Mouse (Mus musculus): ENCODE measurements at regions not wholly inside any gene's neighbourhood (a gene's known extent, or its start where the extent isn't known, plus 50 kb on each side); places are given as distances from the start of the nearest gene placed in this dataset.

DNA sequence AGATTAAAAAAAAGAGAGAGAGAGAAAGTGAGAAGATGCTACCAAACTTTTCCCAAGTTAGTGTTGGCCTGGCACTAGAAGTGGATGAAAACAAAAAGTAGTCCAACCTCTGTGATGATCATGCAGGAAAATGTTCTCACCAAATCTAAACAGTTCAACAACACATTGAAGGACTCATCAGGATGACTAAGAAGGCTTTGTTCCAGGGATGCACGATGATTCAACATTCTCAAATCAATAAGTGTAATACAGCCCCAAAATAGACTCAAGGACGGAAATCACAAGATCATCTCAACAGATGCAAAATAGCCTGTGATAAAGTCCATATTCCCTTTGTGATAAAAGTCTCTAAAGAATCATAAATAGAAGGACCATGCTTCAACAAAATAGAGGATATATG is 106.3 kb downstream of the Cysltr2 start:
- no peak overlapping the region for H3K27ac ChIP-seq
- no peaks in the 10 kb centered on the region for H3K27me3 ChIP-seq
- H3K4me1 ChIP-seq (replicated peaks): no peaks in the 10 kb centered on the region
- ATAC-seq (ENCODE audit: insufficient number of reproducible peaks, insufficient read depth, low FRiP score, low TSS enrichment, low read depth): no peak
- no peak overlapping the region for H3K4me2 ChIP-seq
- no peaks in the 10 kb centered on the region for H3K36me3 ChIP-seq
- WGBS: 86% methylated on average over 2 of the region's 2 CpGs
- no peak overlapping the region for H3K9ac ChIP-seq (replicated peaks)
- H3K4me3 ChIP-seq (replicated peaks): no peak overlapping the region
- no peaks in the 10 kb centered on the region for H3K9me3 ChIP-seq

DNA sequence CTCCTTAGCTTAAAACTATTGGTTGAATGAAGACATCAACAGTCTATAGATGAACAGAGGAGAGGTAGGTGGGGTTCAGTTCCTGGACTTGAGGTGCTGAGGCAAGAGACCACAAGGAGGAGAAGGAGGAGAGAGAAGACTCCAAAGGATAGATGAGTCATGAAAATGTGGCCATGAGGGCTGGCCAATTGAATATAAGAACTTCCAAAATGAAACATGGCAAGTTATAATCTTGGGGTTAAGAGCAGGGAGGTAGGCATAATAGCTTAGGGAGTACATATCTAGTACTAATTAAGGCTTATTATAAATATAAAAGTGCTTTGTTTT is 109.9 kb downstream of the Cysltr2 start:
- Histone ChIP-seq H3K9me3 (no peaks in the 10 kb centered on the region), H3K9ac (replicated peaks) (no peak overlapping the region), H3K27me3 (no peaks in the 10 kb centered on the region)

GRCm38 (mm10) chr14:72938382-72939066 is 110.4 kb downstream of the Cysltr2 start:
- Histone ChIP-seq H3K4me2 (no peak overlapping the region), H3K4me1 (replicated peaks) (no peaks in the 10 kb centered on the region), H3K9me3 (no peaks in the 10 kb centered on the region), H3K36me3 (no peaks in the 10 kb centered on the region), H3K27ac (no peak overlapping the region), H3K27me3 (no peaks in the 10 kb centered on the region), H3K9ac (replicated peaks) (no peak overlapping the region), H3K4me3 (replicated peaks) (no peak overlapping the region)
- no peak for ATAC-seq (ENCODE audit: insufficient number of reproducible peaks, insufficient read depth, low FRiP score, low TSS enrichment, low read depth)

More for the DNA sequence above, 109.9 kb downstream of the Cysltr2 start:
- H3K4me3 ChIP-seq (replicated peaks): no peak overlapping the region
- ATAC-seq (ENCODE audit: insufficient number of reproducible peaks, insufficient read depth, low FRiP score, low TSS enrichment, low read depth): no peak
- no peak overlapping the region for H3K27ac ChIP-seq
- no peaks in the 10 kb centered on the region for H3K36me3 ChIP-seq
- no peak overlapping the region for H3K4me2 ChIP-seq
- H3K4me1 ChIP-seq (replicated peaks): no peaks in the 10 kb centered on the region

DNA sequence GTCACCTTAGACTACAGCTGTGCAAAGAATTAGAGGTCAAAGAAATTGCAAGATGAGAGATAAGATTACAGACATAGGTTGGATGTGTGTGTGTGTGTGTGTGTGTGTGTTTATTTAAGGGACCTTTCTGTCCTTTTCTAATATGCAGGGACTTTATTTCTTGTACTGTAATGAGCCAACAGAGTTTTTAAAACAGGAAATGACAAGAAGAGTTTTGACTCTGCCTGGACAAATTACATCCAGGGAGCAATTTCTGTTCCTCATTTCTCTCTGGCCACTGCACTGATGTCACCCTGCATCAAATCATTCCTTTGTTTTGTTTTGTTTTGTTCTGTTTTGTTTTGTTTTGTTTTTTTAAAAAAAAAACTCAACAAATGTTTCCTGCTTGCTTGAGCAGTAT is 115.3 kb downstream of the Cysltr2 start:
- no peak for ATAC-seq (ENCODE audit: insufficient number of reproducible peaks, insufficient read depth, low FRiP score, low TSS enrichment, low read depth)
- H3K9me3 ChIP-seq: no peaks in the 10 kb centered on the region
- no peak overlapping the region for H3K4me3 ChIP-seq (replicated peaks)
- H3K27me3 ChIP-seq: no peaks in the 10 kb centered on the region
- no peaks in the 10 kb centered on the region for H3K4me1 ChIP-seq (replicated peaks)
- H3K36me3 ChIP-seq: no peaks in the 10 kb centered on the region
- no peak overlapping the region for H3K4me2 ChIP-seq
- H3K9ac ChIP-seq (replicated peaks): no peak overlapping the region
- H3K27ac ChIP-seq: no peak overlapping the region

DNA sequence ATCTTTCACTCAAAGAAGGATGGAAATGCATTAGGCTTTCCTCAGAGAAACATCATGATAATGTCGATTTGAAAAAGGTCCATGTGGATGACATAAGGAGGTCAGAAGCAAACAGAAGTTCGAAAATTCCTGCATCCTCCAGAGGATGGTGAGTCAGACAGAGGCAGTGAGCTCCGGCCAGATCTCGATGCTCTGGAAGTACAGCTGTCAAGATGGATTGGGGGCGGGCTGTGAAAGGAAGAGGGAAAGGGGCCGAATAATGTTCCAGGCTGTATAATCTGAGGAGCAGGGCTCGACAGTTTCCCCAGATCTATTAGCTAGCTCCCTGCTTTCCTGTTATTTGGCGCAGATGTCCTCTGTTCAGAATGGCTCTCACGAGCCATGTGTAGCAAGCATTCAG is 116.6 kb downstream of the Cysltr2 start:
- H3K4me2 ChIP-seq: no peak overlapping the region
- ATAC-seq (ENCODE audit: insufficient number of reproducible peaks, insufficient read depth, low FRiP score, low TSS enrichment, low read depth): no peak
- no peaks in the 10 kb centered on the region for H3K36me3 ChIP-seq
- H3K9ac ChIP-seq (replicated peaks): no peak overlapping the region
- no peak overlapping the region for H3K27ac ChIP-seq
- no peak overlapping the region for H3K4me3 ChIP-seq (replicated peaks)
- WGBS: 62% methylated on average over 9 of the region's 9 CpGs
- no peaks in the 10 kb centered on the region for H3K4me1 ChIP-seq (replicated peaks)
- no peaks in the 10 kb centered on the region for H3K27me3 ChIP-seq
- H3K9me3 ChIP-seq: no peaks in the 10 kb centered on the region

DNA sequence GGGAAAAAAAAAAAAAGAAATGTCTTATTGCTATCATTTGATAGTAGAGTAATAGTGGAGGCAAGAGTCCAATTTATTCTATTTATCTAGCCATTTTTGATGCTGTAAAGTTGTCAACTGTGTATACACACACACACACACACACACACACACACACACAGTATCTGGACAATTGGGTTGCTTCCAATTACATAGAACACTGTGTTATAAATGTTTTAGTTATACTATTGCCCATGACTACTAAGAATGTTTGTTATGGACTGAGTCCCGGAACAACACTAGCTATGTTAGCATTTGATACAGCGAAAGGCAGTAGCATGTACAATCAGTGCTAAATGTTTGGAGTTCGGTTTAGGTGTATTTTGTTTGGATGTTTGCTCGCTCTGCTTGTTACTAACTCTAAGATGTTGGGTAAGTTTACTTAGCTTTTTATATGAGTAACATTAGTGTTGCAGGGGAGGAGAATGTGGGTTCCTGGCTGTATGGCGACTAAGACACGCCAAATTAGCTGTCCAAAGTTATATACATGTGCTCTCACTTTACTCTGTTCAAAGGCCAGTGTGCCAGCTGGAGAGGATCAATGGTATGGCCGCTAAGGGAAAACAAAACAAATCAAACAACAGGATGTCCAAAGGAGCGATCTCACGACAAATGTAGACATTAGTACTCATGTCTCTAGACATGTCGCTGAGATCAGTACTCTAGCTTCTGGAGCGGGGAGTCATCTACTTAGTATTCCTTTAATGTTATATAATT is 147.6 kb downstream of the Cysltr2 start:
- H3K36me3 ChIP-seq: no peaks in the 10 kb centered on the region

DNA sequence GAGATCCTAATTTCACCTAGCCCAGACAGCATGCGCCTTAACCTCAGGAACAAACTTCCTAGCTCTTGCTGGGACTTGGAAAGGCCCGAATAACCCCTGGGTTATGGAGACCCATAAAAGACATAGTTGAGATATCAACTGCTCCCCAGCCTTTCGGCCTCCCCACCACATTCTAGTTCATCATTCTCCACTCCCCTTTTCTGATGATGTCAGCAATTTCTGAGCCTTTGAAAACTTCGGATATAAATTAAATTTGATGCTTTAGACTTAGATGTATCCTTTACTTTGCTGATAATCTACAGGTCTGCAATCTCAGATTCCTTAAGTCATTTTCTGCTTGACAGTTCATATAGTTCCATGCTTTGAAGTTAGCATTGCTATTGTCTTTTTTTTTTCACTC is 149.3 kb downstream of the Cysltr2 start:
- H3K27me3 ChIP-seq: no peaks in the 10 kb centered on the region
- H3K4me3 ChIP-seq (replicated peaks): no peak overlapping the region
- no peak overlapping the region for H3K9ac ChIP-seq (replicated peaks)
- no peak overlapping the region for H3K4me2 ChIP-seq
- H3K36me3 ChIP-seq: no peaks in the 10 kb centered on the region
- 89% methylated on average over 4 of the region's 4 CpGs for WGBS
- H3K27ac ChIP-seq: no peak overlapping the region
- no peaks in the 10 kb centered on the region for H3K4me1 ChIP-seq (replicated peaks)
- no peak for ATAC-seq (ENCODE audit: insufficient number of reproducible peaks, insufficient read depth, low FRiP score, low TSS enrichment, low read depth)
- no peaks in the 10 kb centered on the region for H3K9me3 ChIP-seq

More for the DNA sequence above, 147.6 kb downstream of the Cysltr2 start:
- Histone ChIP-seq H3K27ac (no peak overlapping the region), H3K4me3 (replicated peaks) (no peak overlapping the region), H3K4me2 (no peak overlapping the region), H3K9me3 (no peaks in the 10 kb centered on the region), H3K4me1 (replicated peaks) (no peaks in the 10 kb centered on the region), H3K9ac (replicated peaks) (no peak overlapping the region), H3K27me3 (no peaks in the 10 kb centered on the region)
- ATAC-seq (ENCODE audit: insufficient number of reproducible peaks, insufficient read depth, low FRiP score, low TSS enrichment, low read depth): no peak
- WGBS: 90% methylated on average over 11 of the region's 11 CpGs

DNA sequence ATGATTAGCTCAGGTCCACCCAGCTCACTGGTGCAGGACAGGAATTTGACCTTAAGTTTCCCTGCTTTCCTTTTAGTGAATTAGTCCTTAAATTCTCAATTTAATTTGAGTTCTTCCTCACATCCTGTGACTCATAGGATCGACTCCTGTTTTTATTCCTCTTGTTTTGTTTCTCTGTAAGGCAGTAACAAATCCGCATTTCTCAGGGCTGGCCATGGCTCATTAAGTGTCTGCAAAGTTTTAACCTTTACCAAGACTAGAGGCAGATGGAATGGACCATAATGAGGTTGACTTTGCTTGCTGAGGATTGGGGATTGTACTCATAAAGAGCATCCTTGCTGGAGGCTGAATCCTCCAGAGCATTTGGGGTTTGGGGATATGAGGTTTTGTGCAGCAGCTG is 156.6 kb downstream of the Cysltr2 start:
- no peak overlapping the region for H3K4me2 ChIP-seq
- H3K4me1 ChIP-seq (replicated peaks): no peaks in the 10 kb centered on the region
- WGBS: 82% methylated on average over 2 of the region's 2 CpGs
- no peak for ATAC-seq (ENCODE audit: insufficient number of reproducible peaks, insufficient read depth, low FRiP score, low TSS enrichment, low read depth)
- no peaks in the 10 kb centered on the region for H3K36me3 ChIP-seq
- no peaks in the 10 kb centered on the region for H3K9me3 ChIP-seq
- H3K27me3 ChIP-seq: no peaks in the 10 kb centered on the region
- no peak overlapping the region for H3K4me3 ChIP-seq (replicated peaks)
- no peak overlapping the region for H3K27ac ChIP-seq
- H3K9ac ChIP-seq (replicated peaks): no peak overlapping the region

GRCm38 (mm10) chr14:72889663-72890062 is 159.3 kb downstream of the Cysltr2 start:
- H3K4me1 ChIP-seq (replicated peaks): no peaks in the 10 kb centered on the region
- H3K9me3 ChIP-seq: no peaks in the 10 kb centered on the region
- no peaks in the 10 kb centered on the region for H3K27me3 ChIP-seq
- H3K4me3 ChIP-seq (replicated peaks): no peak overlapping the region
- H3K9ac ChIP-seq (replicated peaks): no peak overlapping the region
- 76% methylated on average over 5 of the region's 5 CpGs for WGBS
- no peak overlapping the region for H3K4me2 ChIP-seq
- ATAC-seq (ENCODE audit: insufficient number of reproducible peaks, insufficient read depth, low FRiP score, low TSS enrichment, low read depth): no peak
- H3K36me3 ChIP-seq: no peaks in the 10 kb centered on the region
- H3K27ac ChIP-seq: no peak overlapping the region

DNA sequence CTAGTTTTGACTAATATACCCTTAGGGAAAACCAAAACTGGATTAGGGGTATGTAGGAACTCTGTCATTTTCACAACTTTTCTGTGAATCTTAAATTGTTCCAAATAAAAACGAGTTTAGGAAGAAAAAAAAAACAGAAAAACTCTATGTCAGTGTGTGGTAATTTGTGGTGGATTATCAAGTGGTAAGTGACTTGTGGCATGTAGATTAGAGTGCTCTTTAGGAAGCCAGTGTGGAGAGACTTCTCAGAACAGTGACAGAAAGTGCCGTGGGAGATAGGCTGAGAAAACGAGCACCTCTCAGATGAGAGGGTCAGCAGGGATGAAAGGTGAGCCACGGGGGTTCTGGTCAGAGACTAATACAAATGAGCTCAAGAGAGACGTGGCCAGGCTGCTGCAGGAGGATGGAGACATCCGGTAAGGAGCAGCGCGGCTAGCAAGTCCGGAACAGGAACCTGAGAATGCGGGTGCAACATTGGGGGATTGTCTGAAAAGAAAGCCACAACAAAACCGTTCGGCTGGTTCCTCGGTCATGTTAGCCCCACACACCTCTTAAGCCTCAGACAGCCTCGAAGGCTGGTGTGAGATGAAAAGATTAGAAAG is 161.3 kb downstream of the Cysltr2 start:
- no peaks in the 10 kb centered on the region for H3K36me3 ChIP-seq
- no peaks in the 10 kb centered on the region for H3K4me1 ChIP-seq (replicated peaks)
- ATAC-seq (ENCODE audit: insufficient number of reproducible peaks, insufficient read depth, low FRiP score, low TSS enrichment, low read depth): no peak
- H3K4me2 ChIP-seq: no peak overlapping the region
- no peaks in the 10 kb centered on the region for H3K27me3 ChIP-seq
- H3K27ac ChIP-seq: no peak overlapping the region
- H3K9me3 ChIP-seq: no peaks in the 10 kb centered on the region
- no peak overlapping the region for H3K9ac ChIP-seq (replicated peaks)
- 39% methylated on average over 14 of the region's 14 CpGs for WGBS
- no peak overlapping the region for H3K4me3 ChIP-seq (replicated peaks)

GRCm38 (mm10) chr14:72886935-72887369 is 162.0 kb downstream of the Cysltr2 start:
- Histone ChIP-seq H3K4me3 (replicated peaks) (no peak overlapping the region), H3K4me2 (no peak overlapping the region), H3K9me3 (no peaks in the 10 kb centered on the region), H3K36me3 (no peaks in the 10 kb centered on the region), H3K4me1 (replicated peaks) (no peaks in the 10 kb centered on the region), H3K27ac (no peak overlapping the region), H3K27me3 (no peaks in the 10 kb centered on the region), H3K9ac (replicated peaks) (no peak overlapping the region)
- no peak for ATAC-seq (ENCODE audit: insufficient number of reproducible peaks, insufficient read depth, low FRiP score, low TSS enrichment, low read depth)
- WGBS: 55% methylated on average over 12 of the region's 12 CpGs

GRCm38 (mm10) chr14:72885824-72886223 is 163.1 kb downstream of the Cysltr2 start:
- H3K9me3 ChIP-seq: no peaks in the 10 kb centered on the region
- no peaks in the 10 kb centered on the region for H3K4me1 ChIP-seq (replicated peaks)
- no peaks in the 10 kb centered on the region for H3K27me3 ChIP-seq
- no peaks in the 10 kb centered on the region for H3K36me3 ChIP-seq
- no peak for ATAC-seq (ENCODE audit: insufficient number of reproducible peaks, insufficient read depth, low FRiP score, low TSS enrichment, low read depth)
- no peak overlapping the region for H3K9ac ChIP-seq (replicated peaks)
- 80% methylated on average over 4 of the region's 4 CpGs for WGBS
- no peak overlapping the region for H3K4me2 ChIP-seq
- H3K4me3 ChIP-seq (replicated peaks): no peak overlapping the region
- no peak overlapping the region for H3K27ac ChIP-seq
